Mouse (Mus musculus) heart, embryonic 15.5 days (tissue): ENCODE measurements around the gene Tmem87b. TPM values are rescaled to one million over a fixed set of nuclear protein-coding genes. Genes with fewer than 3 reads are reported as not detected.

ENCODE experiments used
- ATAC-seq: fragments of 200-750 bp; cut with Nextera tagmentation; replicated peaks from 2 replicates; pipeline ENCODE4 v1.8.0; 2017; ENCODE audit warnings: low read depth, moderate TSS enrichment; ENCODE audit not compliant: insufficient number of reproducible peaks, insufficient read depth, low FRiP score
- H3K27ac ChIP-seq: fragments of 300-500 bp; sonication (generic); 2 replicates; pipeline ENCODE4 v1.5.1; 2015; ENCODE audit warnings: mild to moderate bottlenecking, inconsistent platforms
- H3K27me3 ChIP-seq: fragments of 300-500 bp; sonication (generic); 2 replicates; pipeline ENCODE4 v1.6.1; 2015; ENCODE audit warnings: inconsistent platforms
- H3K36me3 ChIP-seq: fragments of 300-500 bp; sonication (generic); 2 replicates; pipeline ENCODE4 v1.6.1; 2015; ENCODE audit warnings: mild to moderate bottlenecking, inconsistent platforms
- H3K4me1 ChIP-seq: fragments of 300-500 bp; sonication (generic); replicated peaks from 2 replicates; pipeline ENCODE4 v1.6.1; 2015; ENCODE audit warnings: inconsistent platforms
- H3K4me2 ChIP-seq: fragments of 300-500 bp; sonication (generic); 2 replicates; pipeline ENCODE4 v1.6.1; 2015; ENCODE audit warnings: inconsistent platforms, mild to moderate bottlenecking, moderate library complexity
- H3K4me3 ChIP-seq: fragments of 300-500 bp; sonication (generic); 2 replicates; pipeline ENCODE4 v1.5.1; 2015; ENCODE audit warnings: mild to moderate bottlenecking, inconsistent platforms
- H3K9ac ChIP-seq: fragments of 300-500 bp; sonication (generic); 2 replicates; pipeline ENCODE4 v1.6.1; 2015; ENCODE audit warnings: mild to moderate bottlenecking, inconsistent platforms
- H3K9me3 ChIP-seq: fragments of 300-500 bp; sonication (generic); replicated peaks from 2 replicates; pipeline ENCODE4 v1.6.1; 2016; ENCODE audit warnings: inconsistent platforms
- WGBS: fragments of 180-500 bp; shearing (Covaris S2); methylation state at CpG from one replicate; pipeline ENCODE4 v1.1.7; 2015; ENCODE audit warnings: mixed read lengths; 5-methylcytosine and 5-hydroxymethylcytosine counted together
- polyA plus RNA-seq: library from polyadenylated mRNA; unstranded; fragments of >200 nt; fragmentation: Nextera tagmentation; extraction: Ambion mirVana; gene quantifications from 2 replicates; pipeline ENCODE4 v1.2.1, GENCODE M21; 2015

Gene Tmem87b
- polyA plus RNA-seq, 1 experiment from 2014 or later, result 26.4 TPM

- no peaks in the 10 kb centered on the region for H3K36me3 ChIP-seq
- no peak for ATAC-seq
- H3K4me2 ChIP-seq, result peak overlapping the region; percentile 80
- peak overlapping the region; percentile 37 for H3K9ac ChIP-seq
- H3K27me3 ChIP-seq, result no peaks in the 10 kb centered on the region
- peak overlapping the region; percentile 49 for H3K4me3 ChIP-seq
- H3K4me1 ChIP-seq, result peaks cover 9% of the 10 kb centered on the region; the same call in 1 of the 2 replicates
- WGBS, result 5% methylated on average over 35 of the region's 37 CpGs
- no peak overlapping the region for H3K27ac ChIP-seq
- no peaks in the 10 kb centered on the region for H3K9me3 ChIP-seq
These were observed 74.3 kb downstream of the Tmem87b start for GRCm38 (mm10) chr2:128892180-128892721.

- ATAC-seq, result no peak
- WGBS, result 80% methylated on average over 6 of the region's 6 CpGs
These were observed 84.9 kb downstream of the Tmem87b start for GRCm38 (mm10) chr2:128902843-128903242.

GRCm38 (mm10) chr2:128903661-128904060, 85.7 kb downstream of the Tmem87b start:
- H3K9me3 ChIP-seq, result no peaks in the 10 kb centered on the region
- no peaks in the 10 kb centered on the region for H3K4me1 ChIP-seq
- H3K27ac ChIP-seq, result no peak overlapping the region
- H3K4me2 ChIP-seq, result no peak overlapping the region
- no peaks in the 10 kb centered on the region for H3K36me3 ChIP-seq
- ATAC-seq, result no peak
- WGBS, result 67% methylated on average over 3 of the region's 3 CpGs
- peaks cover 2% of the 10 kb centered on the region; the same call in 1 of the 2 replicates for H3K27me3 ChIP-seq
- no peak overlapping the region for H3K9ac ChIP-seq
- no peak overlapping the region for H3K4me3 ChIP-seq

More at GRCm38 (mm10) chr2:128902843-128903242, 84.9 kb downstream of the Tmem87b start:
- Histone ChIP-seq H3K4me3 (no peak overlapping the region), H3K27ac (no peak overlapping the region), H3K27me3 (no peaks in the 10 kb centered on the region), H3K4me1 (no peaks in the 10 kb centered on the region), H3K4me2 (no peak overlapping the region), H3K9me3 (no peaks in the 10 kb centered on the region), H3K9ac (no peak overlapping the region), H3K36me3 (no peaks in the 10 kb centered on the region)

Other genes starting within 250 kb of the Tmem87b start
- not detected in 2 replicates for gene Spdye4c, start 226.9 kb upstream of the Tmem87b start, polyA plus RNA-seq
- 31.8 and 44.9 TPM in 2 replicates for gene Anapc1, start 130.7 kb upstream of the Tmem87b start, polyA plus RNA-seq
- 3.7 and 5.2 TPM in 2 replicates for gene Mertk, start 119.2 kb upstream of the Tmem87b start, polyA plus RNA-seq
- 1.2 and 2.7 TPM in 2 replicates for gene Fbln7, start 44.9 kb downstream of the Tmem87b start, polyA plus RNA-seq
- 5.6 TPM in 2 replicates for gene Zc3h8, start 126.0 kb downstream of the Tmem87b start, polyA plus RNA-seq
- gene Zc3h6, start 149.3 kb downstream of the Tmem87b start, polyA plus RNA-seq, result 1.4 and 1.6 TPM in 2 replicates
- 9.7 and 11.5 TPM in 2 replicates for gene Gm10762, start 149.6 kb downstream of the Tmem87b start, polyA plus RNA-seq
- gene Vinac1, start 230.1 kb downstream of the Tmem87b start, polyA plus RNA-seq, result 0.04 and 0.10 TPM in 2 replicates
- gene Ttl, start 247.8 kb downstream of the Tmem87b start, polyA plus RNA-seq, result 8.0 and 9.9 TPM in 2 replicates